Mouse (Mus musculus) liver, adult 2 months (tissue): ENCODE results near the gene Sgsm3. TPM values are rescaled to one million over a fixed set of nuclear protein-coding genes. Genes with fewer than 3 reads are reported as not detected.

Experiments
- DNase-seq: peaks from one replicate; pipeline ENCODE4 v3.0.0-alpha.2; 2011; ENCODE audit warnings: low read depth, low spot score; ENCODE audit errors: extremely low read depth
- H3K27ac ChIP-seq: fragments of 200-500 bp; replicated peaks from 2 replicates; pipeline ENCODE4 v1.5.1; 2012; ENCODE audit warnings: low read depth, mild to moderate bottlenecking, control low read depth, inconsistent platforms, low read length; ENCODE audit not compliant: insufficient read depth
- H3K27me3 ChIP-seq: fragments of 200-500 bp; 2 replicates; pipeline ENCODE4 v1.6.1; 2012; ENCODE audit warnings: mild to moderate bottlenecking, moderate library complexity, low read length, inconsistent platforms; ENCODE audit not compliant: control insufficient read depth, insufficient read depth
- H3K36me3 ChIP-seq: fragments of 200-500 bp; 2 replicates; pipeline ENCODE4 v1.6.1; 2012; ENCODE audit warnings: low read length, inconsistent platforms; ENCODE audit not compliant: control insufficient read depth, insufficient read depth
- H3K4me1 ChIP-seq: fragments of 200-500 bp; 2 replicates; pipeline ENCODE4 v1.6.1; 2011; ENCODE audit warnings: low read length; ENCODE audit not compliant: control insufficient read depth, insufficient read depth
- H3K4me3 ChIP-seq: fragments of 200-500 bp; 2 replicates; pipeline ENCODE4 v1.5.1; 2011; ENCODE audit warnings: low read depth, mild to moderate bottlenecking, control low read depth, low read length, moderate library complexity; ENCODE audit not compliant: insufficient read depth
- H3K79me2 ChIP-seq: fragments of 200-500 bp; 2 replicates; pipeline ENCODE4 v1.6.1; 2012; ENCODE audit warnings: inconsistent platforms, mild to moderate bottlenecking, low read length, moderate library complexity; ENCODE audit not compliant: control insufficient read depth, insufficient read depth
- H3K9ac ChIP-seq: fragments of 200-500 bp; 2 replicates; pipeline ENCODE4 v1.6.1; 2012; ENCODE audit warnings: low read depth, mild to moderate bottlenecking, control low read depth, inconsistent platforms, low read length
- CTCF ChIP-seq: fragments of 200-500 bp; IDR thresholded peaks from 2 replicates; pipeline ENCODE4 v1.5.1; 2011; ENCODE audit warnings: low read depth, low read length, control low read depth
- POLR2A ChIP-seq: fragments of 200-500 bp; IDR thresholded peaks from 2 replicates; pipeline ENCODE4 v1.6.1; 2011; ENCODE audit warnings: low read length, control low read depth; ENCODE audit not compliant: insufficient read depth; ENCODE audit errors: extremely low read depth
- WGBS: fragments of 180-500 bp; shearing (Covaris S2); methylation state at CpG from one replicate; pipeline ENCODE4 v1.1.7; 2018; 5-methylcytosine and 5-hydroxymethylcytosine counted together
- polyA plus RNA-seq: library from polyadenylated mRNA; depleted of rRNA; stranded (reverse); fragments of >200 nt; gene quantifications from 2 replicates; pipeline ENCODE4 v1.2.3, GENCODE M21; 2012
- total RNA-seq: library from RNA; depleted of rRNA; stranded (reverse); fragments of >200 nt; gene quantifications from 2 replicates; pipeline ENCODE4 v1.2.3, GENCODE M21; 2014

The Sgsm3 gene
- total and polyA plus RNA-seq, 2 experiments: 5.2 to 13.0 TPM

DNA sequence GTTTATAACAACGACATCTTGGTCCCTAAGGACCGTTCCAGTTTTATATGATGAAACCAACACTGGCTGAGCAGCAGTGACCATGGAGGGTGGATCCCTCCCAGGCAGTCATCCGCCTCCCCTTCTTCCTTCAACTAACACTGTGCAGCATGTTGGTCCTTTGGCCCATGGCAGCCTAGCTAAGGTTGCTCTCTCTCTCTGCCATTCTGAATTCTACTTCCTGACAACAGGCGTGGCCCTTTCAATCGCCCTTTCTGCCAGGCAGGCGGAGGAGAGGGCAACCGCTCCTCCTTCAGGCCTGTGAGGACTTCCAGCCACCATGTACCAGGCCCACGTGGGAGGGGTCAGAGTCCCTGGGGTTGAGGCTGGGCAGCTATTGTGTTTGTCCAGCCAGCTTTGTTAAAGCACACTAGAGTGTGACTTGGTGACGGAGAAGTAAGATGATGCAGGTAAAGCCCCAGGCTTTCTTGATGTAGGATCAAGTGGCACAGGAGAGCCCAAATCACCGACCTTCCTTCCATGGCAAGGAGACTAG lies 53.4 kb downstream of the Sgsm3 start:
- no peak overlapping the region for H3K9ac ChIP-seq
- DNase-seq: no peak
- peaks cover 7% of the 10 kb centered on the region; the same call in 1 of the 2 replicates for H3K4me1 ChIP-seq
- WGBS: 78% methylated on average over 10 of the region's 10 CpGs
- H3K79me2 ChIP-seq: no peaks in the 10 kb centered on the region
- no peak overlapping the region for H3K4me3 ChIP-seq
- H3K36me3 ChIP-seq: no peaks in the 10 kb centered on the region
- no peak overlapping the region for H3K27ac ChIP-seq
- TF ChIP-seq POLR2A: no peak
- no peak for TF ChIP-seq CTCF
- H3K27me3 ChIP-seq: no peaks in the 10 kb centered on the region

DNA sequence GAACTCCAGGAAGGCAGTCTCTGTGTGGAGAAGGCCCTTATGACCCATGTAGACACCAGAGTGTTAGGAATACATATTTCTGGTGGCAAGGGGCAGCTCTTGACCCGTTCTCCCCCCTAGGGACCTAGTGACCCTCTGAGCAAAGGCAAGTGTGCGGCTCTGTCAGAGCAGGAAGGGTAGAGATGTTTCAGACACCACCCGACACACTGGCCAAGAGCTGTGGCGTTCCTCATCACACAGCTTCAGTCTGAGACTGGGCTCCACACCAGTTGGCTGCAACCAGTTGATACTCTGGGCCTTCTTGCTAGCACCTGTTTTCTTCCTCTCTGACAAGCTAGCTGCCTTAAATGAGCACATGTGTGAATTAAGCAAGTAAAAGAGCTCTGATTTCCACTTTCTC lies 54.0 kb downstream of the Sgsm3 start:
- TF ChIP-seq POLR2A (no peak), CTCF (no peak)
- Histone ChIP-seq H3K27me3 (no peaks in the 10 kb centered on the region), H3K9ac (no peak overlapping the region), H3K4me1 (peaks cover 7% of the 10 kb centered on the region; the same call in 1 of the 2 replicates), H3K4me3 (no peak overlapping the region), H3K79me2 (no peaks in the 10 kb centered on the region), H3K36me3 (no peaks in the 10 kb centered on the region), H3K27ac (no peak overlapping the region)
- no peak for DNase-seq
- WGBS: 91% methylated on average over 4 of the region's 4 CpGs

DNA sequence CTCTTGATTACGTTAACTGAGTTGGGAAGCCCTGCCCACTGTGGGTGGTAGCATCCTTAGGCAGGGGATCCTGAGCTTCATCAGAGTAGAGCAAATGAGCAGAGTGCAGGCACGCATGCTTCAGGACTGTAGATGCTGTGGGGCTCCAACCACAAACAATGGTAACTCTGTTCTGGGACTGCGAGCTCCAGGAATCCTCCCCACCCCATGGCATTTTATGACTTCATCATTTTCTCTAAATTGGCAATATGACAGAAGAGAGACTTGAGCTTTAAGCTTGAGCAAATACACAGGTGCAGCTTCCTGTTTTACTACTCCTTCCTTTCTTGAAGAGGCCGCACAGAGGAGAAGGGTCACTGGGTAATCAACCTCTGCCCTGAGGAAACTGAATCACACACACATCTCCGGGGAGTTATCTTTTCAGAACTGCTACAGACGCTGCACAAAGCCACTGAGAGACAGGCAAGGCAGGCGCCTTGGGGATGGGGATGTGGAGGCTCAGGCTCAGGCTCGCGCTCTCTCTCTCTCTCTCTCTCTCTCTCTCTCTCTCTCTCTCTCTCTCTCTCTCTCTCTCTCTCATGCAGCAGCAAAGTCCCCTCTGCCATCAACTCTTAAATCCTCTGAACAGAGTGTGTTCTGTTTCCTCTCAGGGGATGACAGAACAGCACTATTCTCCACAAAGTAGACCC lies 55.5 kb downstream of the Sgsm3 start:
- no peaks in the 10 kb centered on the region for H3K36me3 ChIP-seq
- H3K79me2 ChIP-seq: no peaks in the 10 kb centered on the region
- H3K27ac ChIP-seq: no peak overlapping the region
- peaks cover 4% of the 10 kb centered on the region; the same call in 1 of the 2 replicates for H3K4me1 ChIP-seq
- no peak for DNase-seq
- no peaks in the 10 kb centered on the region for H3K27me3 ChIP-seq
- no peak overlapping the region for H3K4me3 ChIP-seq
- TF ChIP-seq POLR2A: no peak
- TF ChIP-seq CTCF: no peak
- H3K9ac ChIP-seq: no peak overlapping the region
- WGBS: 72% methylated on average over 9 of the region's 9 CpGs

GRCm38 (mm10) chr15:81034119-81034518 lies 56.6 kb downstream of the Sgsm3 start:
- no peaks in the 10 kb centered on the region for H3K36me3 ChIP-seq
- no peak overlapping the region for H3K4me3 ChIP-seq
- WGBS: 88% methylated on average over 6 of the region's 6 CpGs
- H3K9ac ChIP-seq: no peak overlapping the region
- no peak for DNase-seq
- H3K79me2 ChIP-seq: no peaks in the 10 kb centered on the region
- no peaks in the 10 kb centered on the region for H3K27me3 ChIP-seq
- H3K27ac ChIP-seq: no peak overlapping the region
- no peak for TF ChIP-seq POLR2A
- no peak for TF ChIP-seq CTCF
- peaks cover 4% of the 10 kb centered on the region; the same call in 1 of the 2 replicates for H3K4me1 ChIP-seq

- Histone ChIP-seq H3K4me1 (peaks cover 4% of the 10 kb centered on the region; the same call in 1 of the 2 replicates), H3K9ac (no peak overlapping the region), H3K36me3 (no peaks in the 10 kb centered on the region), H3K27ac (no peak overlapping the region; the same call in 1 of the 2 replicates), H3K4me3 (no peak overlapping the region), H3K27me3 (no peaks in the 10 kb centered on the region), H3K79me2 (no peaks in the 10 kb centered on the region; the same call in 1 of the 2 replicates)
- TF ChIP-seq CTCF (no peak), POLR2A (no peak)
- DNase-seq: no peak
- 75% methylated on average over 12 of the region's 12 CpGs for whole genome bisulfite sequencing
Measured at GRCm38 (mm10) chr15:81035417-81036162, 58.0 kb downstream of the Sgsm3 start.
